Mouse (Mus musculus): ENCODE data around the gene Nup133. TPM values are rescaled to one million over a fixed set of nuclear protein-coding genes. Genes with fewer than 3 reads are reported as not detected.

Nup133 gene
- polyA plus RNA-seq, 1 experiment: 11.1 TPM

GRCm38 (mm10) chr8:123847546-123847945 is 101.5 kb downstream of the Nup133 start:
- DNase-seq (ENCODE audit: low spot score): no peak

Other genes starting within 250 kb of the Nup133 start
- gene Rab4a, start 143.3 kb downstream of the Nup133 start, polyA plus RNA-seq (2012; rRNA removed): 37.0 and 41.4 TPM in 2 replicates
- 2.2 and 2.6 TPM in 2 replicates for gene Ccsap, start 89.1 kb downstream of the Nup133 start, polyA plus RNA-seq (2012; rRNA removed)
- 1,444 and 2,020 TPM in 2 replicates for gene Acta1, start 54.5 kb downstream of the Nup133 start, polyA plus RNA-seq (2012; rRNA removed)
- 13.7 and 13.9 TPM in 2 replicates for gene Abcb10, start 33.9 kb upstream of the Nup133 start, polyA plus RNA-seq (2012; rRNA removed)
- 26.4 and 31.1 TPM in 2 replicates for gene Taf5l, start 72.1 kb upstream of the Nup133 start, polyA plus RNA-seq (2012; rRNA removed)
- gene Urb2, start 72.2 kb upstream of the Nup133 start, polyA plus RNA-seq (2012; rRNA removed): 6.4 and 6.7 TPM in 2 replicates